Mouse (Mus musculus) heart, embryonic 16.5 days (tissue): ENCODE data around the gene Tfap2d. TPM values are rescaled to one million over a fixed set of nuclear protein-coding genes. Genes with fewer than 3 reads are reported as not detected.

ENCODE experiments used
- ATAC-seq: fragments of 200-750 bp; cut with Nextera tagmentation; replicated peaks from 2 replicates; pipeline ENCODE4 v1.8.0; 2017; ENCODE audit warnings: moderate number of reproducible peaks; ENCODE audit not compliant: insufficient read depth, low FRiP score; ENCODE audit errors: extremely low read depth
- H3K27ac ChIP-seq: fragments of 300-500 bp; sonication (generic); 2 replicates; pipeline ENCODE4 v1.5.1; 2014; ENCODE audit warnings: mild to moderate bottlenecking, low read length, control low read depth, moderate library complexity
- H3K27me3 ChIP-seq: fragments of 300-500 bp; sonication (generic); 2 replicates; pipeline ENCODE4 v1.6.1; 2014; ENCODE audit warnings: low read length, mixed read lengths; ENCODE audit not compliant: control insufficient read depth, insufficient read depth
- H3K36me3 ChIP-seq: fragments of 300-500 bp; sonication (generic); 2 replicates; pipeline ENCODE4 v1.6.1; 2014; ENCODE audit not compliant: control insufficient read depth, insufficient read depth
- H3K4me1 ChIP-seq: fragments of 300-500 bp; sonication (generic); 2 replicates; pipeline ENCODE4 v1.6.1; 2014; ENCODE audit warnings: low read length, mixed read lengths; ENCODE audit not compliant: control insufficient read depth, insufficient read depth
- H3K4me2 ChIP-seq: fragments of 300-500 bp; sonication (generic); 2 replicates; pipeline ENCODE4 v1.6.1; 2014; ENCODE audit warnings: low read depth, mild to moderate bottlenecking, control low read depth, low read length
- H3K4me3 ChIP-seq: fragments of 300-500 bp; sonication (generic); 2 replicates; pipeline ENCODE4 v1.5.1; 2014; ENCODE audit warnings: mild to moderate bottlenecking, control low read depth, low read length
- H3K9ac ChIP-seq: fragments of 300-500 bp; sonication (generic); 2 replicates; pipeline ENCODE4 v1.6.1; 2014; ENCODE audit warnings: low read length, control low read depth
- H3K9me3 ChIP-seq: fragments of 300-500 bp; sonication (generic); replicated peaks from 2 replicates; pipeline ENCODE4 v1.6.1; 2016; ENCODE audit warnings: low read length; ENCODE audit not compliant: control insufficient read depth
- WGBS: fragments of 180-500 bp; shearing (Covaris S2); extraction: QIAGEN DNeasy Blood & Tissue Kit; methylation state at CpG from one replicate; pipeline ENCODE4 v1.1.7; 2014; 5-methylcytosine and 5-hydroxymethylcytosine counted together
- polyA plus RNA-seq: library from polyadenylated mRNA; unstranded; fragments of >200 nt; fragmentation: Nextera tagmentation; extraction: Ambion mirVana; gene quantifications from 2 replicates; pipeline ENCODE4 v1.2.1, GENCODE M21; 2015

Gene Tfap2d
- polyA plus RNA-seq, 1 experiment from 2014 or later: not detected

- H3K9ac ChIP-seq: no peak overlapping the region
- WGBS: under 1% methylated on average over 36 of the region's 36 CpGs
- no peaks in the 10 kb centered on the region for H3K9me3 ChIP-seq
- no peaks in the 10 kb centered on the region for H3K4me1 ChIP-seq
- no peak overlapping the region for H3K4me2 ChIP-seq
- no peak for ATAC-seq
- H3K36me3 ChIP-seq: no peaks in the 10 kb centered on the region
- H3K27me3 ChIP-seq: peaks cover 90% of the 10 kb centered on the region
- no peak overlapping the region for H3K27ac ChIP-seq
- H3K4me3 ChIP-seq: no peak overlapping the region
Measured at GRCm38 (mm10) chr1:19213851-19214395, 111.1 kb downstream of the Tfap2d start.

Other genes starting within 250 kb of the Tfap2d start
- 0.14 and 0.42 TPM in 2 replicates for gene Tfap2b, start 105.9 kb downstream of the Tfap2d start, polyA plus RNA-seq